Mouse (Mus musculus): ENCODE data around the gene Cacng3.

DNA sequence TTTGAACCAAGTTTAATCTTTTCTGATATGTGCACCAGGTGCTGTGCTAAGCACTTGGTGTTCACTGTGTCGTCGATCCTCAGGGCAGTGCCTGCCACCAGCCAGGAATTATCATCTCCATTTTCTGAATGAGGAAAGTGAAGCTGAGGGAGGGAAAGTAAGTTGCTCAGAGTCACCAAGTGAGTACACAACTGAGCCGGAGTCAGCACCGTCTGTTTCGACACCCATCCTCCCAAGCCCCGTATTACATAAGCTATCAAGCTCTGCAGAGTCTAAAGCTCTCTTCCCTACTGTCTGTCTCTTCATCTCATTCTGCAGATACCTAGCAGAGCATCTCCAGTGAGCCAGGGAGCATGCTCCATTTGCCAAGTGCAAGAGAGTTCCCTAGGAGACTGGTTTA lies 124.8 kb downstream of the Cacng3 start:
- TF ChIP-seq CTCF (IDR thresholded peaks at IDR 0.05; ENCODE audit: extremely low read depth, insufficient read length, insufficient replicate concordance, low read depth, low read length) (no peak), POLR2A (IDR thresholded peaks at IDR 0.05; ENCODE audit: low read depth, low read length) (no peak)
